Mouse (Mus musculus) liver, embryonic 13.5 days (tissue): ENCODE results near the gene Tmem251. TPM values are rescaled to one million over a fixed set of nuclear protein-coding genes. Genes with fewer than 3 reads are reported as not detected.
A peak's percentile ranks its signal among the peaks of the same experiment; 100 is the strongest.

Experiments used
- ATAC-seq: fragments of 200-750 bp; cut with Nextera tagmentation; 2 replicates; pipeline ENCODE4 v1.8.0; 2017; ENCODE audit warnings: low read depth, mild to moderate bottlenecking, moderate number of reproducible peaks, moderate library complexity
- DNase-seq: peaks from one replicate; pipeline ENCODE4 v3.0.0; 2022
- H3K27ac ChIP-seq: fragments of 300-500 bp; sonication (generic); 2 replicates; pipeline ENCODE4 v1.5.1; 2015; ENCODE audit warnings: moderate library complexity, mild to moderate bottlenecking, inconsistent platforms
- H3K27me3 ChIP-seq: fragments of 300-500 bp; sonication (generic); 2 replicates; pipeline ENCODE4 v1.6.1; 2015; ENCODE audit warnings: mild to moderate bottlenecking, inconsistent platforms
- H3K36me3 ChIP-seq: fragments of 300-500 bp; sonication (generic); 2 replicates; pipeline ENCODE4 v1.6.1; 2015; ENCODE audit warnings: mild to moderate bottlenecking, inconsistent platforms
- H3K4me1 ChIP-seq: fragments of 300-500 bp; sonication (generic); replicated peaks from 2 replicates; pipeline ENCODE4 v1.6.1; 2015; ENCODE audit warnings: inconsistent platforms
- H3K4me2 ChIP-seq: fragments of 300-500 bp; sonication (generic); 2 replicates; pipeline ENCODE4 v1.6.1; 2015; ENCODE audit warnings: inconsistent platforms, mild to moderate bottlenecking, moderate library complexity
- H3K4me3 ChIP-seq: fragments of 300-500 bp; sonication (generic); replicated peaks from 2 replicates; pipeline ENCODE4 v1.5.1; 2015; ENCODE audit warnings: mild to moderate bottlenecking, inconsistent platforms
- H3K9ac ChIP-seq: fragments of 300-500 bp; sonication (generic); 2 replicates; pipeline ENCODE4 v1.6.1; 2015; ENCODE audit warnings: mild to moderate bottlenecking, inconsistent platforms
- H3K9me3 ChIP-seq: fragments of 300-500 bp; sonication (generic); replicated peaks from 2 replicates; pipeline ENCODE4 v1.6.1; 2016; ENCODE audit warnings: inconsistent platforms
- WGBS: fragments of 180-500 bp; shearing (Covaris S2); methylation state at CpG from one replicate; pipeline ENCODE4 v1.1.7; 2015; ENCODE audit not compliant: insufficient replicate concordance; 5-methylcytosine and 5-hydroxymethylcytosine counted together
- polyA plus RNA-seq: library from polyadenylated mRNA; unstranded; fragments of >200 nt; fragmentation: Nextera tagmentation; extraction: Ambion mirVana; gene quantifications from 2 replicates; pipeline ENCODE4 v1.2.1, GENCODE M21; 2015

Gene Tmem251
- polyA plus RNA-seq: 8.8 and 9.2 TPM in 2 replicates

GRCm38 (mm10) chr12:102743589-102744574 lies at the start of gene Tmem251, which contains the start of gene Moap1:
Tmem251 (plus strand) TSS chr12:102743762.
Moap1 (minus strand) TSS chr12:102743661.
- Histone ChIP-seq H3K27ac (peak within 1 kb of the TSS; percentile 96), H3K4me1 (peaks cover 45% of the 10 kb centered on the region), H3K4me3 (peak within 1 kb of the TSS; percentile 93), H3K4me2 (peak within 1 kb of the TSS; percentile 81), H3K9me3 (no peaks in the 10 kb centered on the region), H3K9ac (peak within 1 kb of the TSS; percentile 93), H3K27me3 (no peaks in the 10 kb centered on the region), H3K36me3 (peaks cover 19% of the 10 kb centered on the region)
- peak; percentile 86 for DNase-seq
- 1% methylated on average over 60 of the region's 63 CpGs for WGBS
- peak; percentile 96 for ATAC-seq

- H3K4me1 ChIP-seq: peaks cover 73% of the 10 kb centered on the region
- no peak overlapping the region for H3K9ac ChIP-seq
- no peak overlapping the region for H3K27ac ChIP-seq
- H3K4me2 ChIP-seq: no peak overlapping the region
- no peaks in the 10 kb centered on the region for H3K9me3 ChIP-seq
- H3K27me3 ChIP-seq: no peaks in the 10 kb centered on the region
- ATAC-seq (no peak), DNase-seq (no peak)
- no peak overlapping the region for H3K4me3 ChIP-seq
- WGBS: 62% methylated on average over 18 of the region's 18 CpGs
- no peaks in the 10 kb centered on the region for H3K36me3 ChIP-seq
These were observed 48.0 kb upstream of the Tmem251 start for GRCm38 (mm10) chr12:102695369-102696239.

GRCm38 (mm10) chr12:102696635-102697354 lies 46.8 kb upstream of the Tmem251 start:
- Histone ChIP-seq H3K36me3 (no peaks in the 10 kb centered on the region), H3K4me1 (peaks cover 72% of the 10 kb centered on the region), H3K4me2 (no peak overlapping the region), H3K27ac (no peak overlapping the region), H3K9me3 (no peaks in the 10 kb centered on the region), H3K9ac (no peak overlapping the region), H3K4me3 (no peak overlapping the region), H3K27me3 (no peaks in the 10 kb centered on the region)
- DNase-seq (no peak), ATAC-seq (no peak)
- WGBS: 79% methylated on average over 14 of the region's 14 CpGs

- no peak overlapping the region for H3K9ac ChIP-seq
- no peak for ATAC-seq
These were observed 46.2 kb upstream of the Tmem251 start for GRCm38 (mm10) chr12:102697381-102697780.

GRCm38 (mm10) chr12:102698089-102698684 lies 45.4 kb upstream of the Tmem251 start:
- Histone ChIP-seq H3K9me3 (no peaks in the 10 kb centered on the region), H3K36me3 (no peaks in the 10 kb centered on the region), H3K27ac (no peak overlapping the region), H3K4me2 (0 out of 2 replicates have a peak overlapping the region, but pooled peaks have one; percentile 2), H3K4me1 (peaks cover 82% of the 10 kb centered on the region), H3K27me3 (no peaks in the 10 kb centered on the region), H3K9ac (no peak overlapping the region), H3K4me3 (no peak overlapping the region)
- peak; percentile 70 for ATAC-seq
- DNase-seq: no peak
- 32% methylated on average over 1 of the region's 1 CpGs for WGBS

More at GRCm38 (mm10) chr12:102697381-102697780, 46.2 kb upstream of the Tmem251 start:
- whole genome bisulfite sequencing: 78% methylated on average over 7 of the region's 7 CpGs
- Histone ChIP-seq H3K4me1 (peaks cover 75% of the 10 kb centered on the region), H3K36me3 (no peaks in the 10 kb centered on the region), H3K4me2 (no peak overlapping the region), H3K4me3 (no peak overlapping the region), H3K27ac (no peak overlapping the region; the same call in 1 of the 2 replicates), H3K9me3 (no peaks in the 10 kb centered on the region), H3K27me3 (no peaks in the 10 kb centered on the region)
- no peak for DNase-seq

- Histone ChIP-seq H3K9ac (no peak overlapping the region), H3K4me3 (no peak overlapping the region), H3K4me2 (no peak overlapping the region), H3K9me3 (no peaks in the 10 kb centered on the region), H3K27ac (no peak overlapping the region), H3K27me3 (0 out of 2 replicates have a peak, but pooled peaks cover 3% of the 10 kb centered on the region), H3K4me1 (peaks cover 92% of the 10 kb centered on the region), H3K36me3 (no peaks in the 10 kb centered on the region)
- no peak for ATAC-seq
- 70% methylated on average over 1 of the region's 1 CpGs for WGBS
- no peak for DNase-seq
These were observed 44.4 kb upstream of the Tmem251 start for GRCm38 (mm10) chr12:102699156-102699555.

- no peak overlapping the region for H3K9ac ChIP-seq
- DNase-seq (no peak), ATAC-seq (no peak)
- H3K4me2 ChIP-seq: no peak overlapping the region
- H3K9me3 ChIP-seq: no peaks in the 10 kb centered on the region
- H3K36me3 ChIP-seq: no peaks in the 10 kb centered on the region
- no peak overlapping the region for H3K4me3 ChIP-seq
- 0 out of 2 replicates have a peak, but pooled peaks cover 3% of the 10 kb centered on the region for H3K27me3 ChIP-seq
- H3K27ac ChIP-seq: no peak overlapping the region
- peaks cover 90% of the 10 kb centered on the region for H3K4me1 ChIP-seq
- 71% methylated on average over 12 of the region's 12 CpGs for WGBS
These were observed 43.1 kb upstream of the Tmem251 start for GRCm38 (mm10) chr12:102700453-102700852.

- no peak overlapping the region for H3K9ac ChIP-seq
- no peak overlapping the region for H3K27ac ChIP-seq
- DNase-seq (no peak), ATAC-seq (no peak)
- H3K4me3 ChIP-seq: no peak overlapping the region
- no peaks in the 10 kb centered on the region for H3K36me3 ChIP-seq
- no peak overlapping the region for H3K4me2 ChIP-seq
- H3K9me3 ChIP-seq: no peaks in the 10 kb centered on the region
- H3K27me3 ChIP-seq: peaks cover 12% of the 10 kb centered on the region
- peaks cover 81% of the 10 kb centered on the region for H3K4me1 ChIP-seq
- WGBS: 64% methylated on average over 5 of the region's 5 CpGs
These were observed 41.8 kb upstream of the Tmem251 start for GRCm38 (mm10) chr12:102701691-102702207.

- H3K4me2 ChIP-seq: peak overlapping the region; percentile 99
- H3K27me3 ChIP-seq: peaks cover 17% of the 10 kb centered on the region
- H3K9ac ChIP-seq: peak overlapping the region; percentile 44; the same call in 1 of the 2 replicates
- H3K4me3 ChIP-seq: peak overlapping the region; percentile 75
- no peaks in the 10 kb centered on the region for H3K36me3 ChIP-seq
- peak overlapping the region; percentile 8; the same call in 1 of the 2 replicates for H3K27ac ChIP-seq
- peak; percentile 48 for DNase-seq
- WGBS: 8% methylated on average over 15 of the region's 15 CpGs
- peaks cover 74% of the 10 kb centered on the region for H3K4me1 ChIP-seq
- no peaks in the 10 kb centered on the region for H3K9me3 ChIP-seq
- ATAC-seq: no peak
These were observed 41.0 kb upstream of the Tmem251 start for GRCm38 (mm10) chr12:102702356-102703110.
